Mouse (Mus musculus): Measurements from ENCODE around the gene Bnc1.

GRCm38 (mm10) chr7:81995975-81996374 is 3.9 kb upstream of the Bnc1 start:
- TF ChIP-seq CTCF (IDR thresholded peaks at IDR 0.05; ENCODE audit: control insufficient read depth, insufficient read depth, low read length) (no peak), POLR2A (IDR thresholded peaks at IDR 0.05; ENCODE audit: borderline replicate concordance, control insufficient read depth, low read depth, low read length) (no peak)

Measured in bone marrow, adult 2 months (tissue).